Mouse (Mus musculus) MEL (cell line): Measurements from ENCODE around the gene Cdk4. TPM values are rescaled to one million over a fixed set of nuclear protein-coding genes. Genes with fewer than 3 reads are reported as not detected.

Experiments used
- DNase-seq: peaks from one replicate; pipeline ENCODE4 v3.0.0; 2011; ENCODE audit warnings: low read depth, low spot score
- H3K27ac ChIP-seq: 2 replicates; pipeline ENCODE4 v1.5.1; 2012; ENCODE audit warnings: low read depth, mild to moderate bottlenecking, control low read depth, low read length, moderate library complexity; ENCODE audit not compliant: control insufficient read depth
- H3K27me3 ChIP-seq, 2 experiments: fragments of 150-350 bp in 1 of 2; sonication (generic) in 1 of 2; 2 replicates each; pipeline ENCODE4 v1.6.1; 2012; ENCODE audit warnings: low read length in 2 of 2, mild to moderate bottlenecking in 2 of 2, improper control_type of control experiment in 1 of 2, moderate library complexity in 1 of 2; ENCODE audit not compliant: insufficient read depth in 2 of 2, control insufficient read depth in 1 of 2
- H3K36me3 ChIP-seq, 2 experiments: 2 replicates each; pipeline ENCODE4 v1.6.1; 2012 to 2014; ENCODE audit warnings: low read length in 2 of 2, improper control_type of control experiment in 1 of 2, inconsistent platforms in 1 of 2, mild to moderate bottlenecking in 1 of 2; ENCODE audit not compliant: insufficient read depth in 2 of 2, control insufficient read depth in 1 of 2
- H3K4me1 ChIP-seq, 2 experiments: fragments of 150-350 bp in 1 of 2; sonication (generic) in 1 of 2; 2 replicates each; pipeline ENCODE4 v1.6.1; 2012; ENCODE audit warnings: low read length in 2 of 2, improper control_type of control experiment in 1 of 2, mild to moderate bottlenecking in 1 of 2; ENCODE audit not compliant: insufficient read depth in 2 of 2, control insufficient read depth in 1 of 2
- H3K4me3 ChIP-seq, 2 experiments: fragments of 150-350 bp in 1 of 2; sonication (generic) in 1 of 2; 2 replicates each; pipeline ENCODE4 v1.5.1; 2012; ENCODE audit warnings: low read depth in 2 of 2, low read length in 2 of 2, mild to moderate bottlenecking in 2 of 2, moderate library complexity in 2 of 2, control low read depth in 1 of 2, improper control_type of control experiment in 1 of 2; ENCODE audit not compliant: control insufficient read depth in 1 of 2, insufficient read depth in 1 of 2
- H3K79me2 ChIP-seq: 2 replicates; pipeline ENCODE4 v1.6.1; 2012; ENCODE audit warnings: mild to moderate bottlenecking, low read length, moderate library complexity; ENCODE audit not compliant: control insufficient read depth, poor library complexity, insufficient read depth
- H3K9ac ChIP-seq: 2 replicates; pipeline ENCODE4 v1.6.1; 2012; ENCODE audit warnings: low read depth, mild to moderate bottlenecking, control low read depth, low read length, moderate library complexity; ENCODE audit not compliant: control insufficient read depth, poor library complexity, severe bottlenecking
- H3K9me3 ChIP-seq: fragments of 150-350 bp; sonication (generic); replicated peaks from 2 replicates; pipeline ENCODE4 v1.6.1; 2012; ENCODE audit warnings: mild to moderate bottlenecking, low read length, improper control_type of control experiment, moderate library complexity; ENCODE audit not compliant: insufficient read depth
- BHLHE40 ChIP-seq: IDR thresholded peaks from 2 replicates; pipeline ENCODE4 v1.6.1; 2012; ENCODE audit warnings: low read depth, mild to moderate bottlenecking, inconsistent platforms, low read length, improper control_type of control experiment, borderline replicate concordance
- CHD2 ChIP-seq: IDR thresholded peaks from 2 replicates; pipeline ENCODE4 v1.6.1; 2011; ENCODE audit warnings: low read length, improper control_type of control experiment
- E2F4 ChIP-seq: IDR thresholded peaks from 2 replicates; pipeline ENCODE4 v1.6.1; 2011; ENCODE audit warnings: low read depth, low read length, improper control_type of control experiment, borderline replicate concordance
- ELF1 ChIP-seq: IDR thresholded peaks from 2 replicates; pipeline ENCODE4 v1.6.1; 2014; ENCODE audit warnings: low read depth, mild to moderate bottlenecking, inconsistent platforms, low read length, improper control_type of control experiment, moderate library complexity
- EP300 ChIP-seq, 2 experiments: IDR thresholded peaks; 2 replicates each; pipeline ENCODE4 v1.6.1; 2011; ENCODE audit warnings: improper control_type of control experiment in 2 of 2, low read length in 2 of 2, low read depth in 1 of 2, mild to moderate bottlenecking in 1 of 2
- ETS1 ChIP-seq: IDR thresholded peaks from 2 replicates; pipeline ENCODE4 v1.6.1; 2012; ENCODE audit warnings: low read depth, mild to moderate bottlenecking, inconsistent platforms, low read length, improper control_type of control experiment, moderate library complexity
- JUND ChIP-seq: IDR thresholded peaks from 2 replicates; pipeline ENCODE4 v1.6.1; 2011; ENCODE audit warnings: low read depth, mild to moderate bottlenecking, improper control_type of control experiment, low read length
- KAT2A ChIP-seq: conservative IDR thresholded peaks from 2 replicates; pipeline ENCODE4 v1.6.1; 2012; ENCODE audit warnings: low read depth, low read length, improper control_type of control experiment, inconsistent platforms
- MAFK ChIP-seq: IDR thresholded peaks from 2 replicates; pipeline ENCODE4 v1.6.1; 2011; ENCODE audit warnings: low read depth, mild to moderate bottlenecking, low read length, improper control_type of control experiment, borderline replicate concordance
- MAX ChIP-seq: IDR thresholded peaks from 2 replicates; pipeline ENCODE4 v1.6.1; 2011; ENCODE audit warnings: low read length, improper control_type of control experiment
- MAZ ChIP-seq: IDR thresholded peaks from 2 replicates; pipeline ENCODE4 v1.6.1; 2012; ENCODE audit warnings: low read depth, mild to moderate bottlenecking, inconsistent platforms, low read length, improper control_type of control experiment
- MYB ChIP-seq: IDR thresholded peaks from 2 replicates; pipeline ENCODE4 v1.6.1; 2011; ENCODE audit warnings: mild to moderate bottlenecking, low read depth, low read length, improper control_type of control experiment
- MYC ChIP-seq: IDR thresholded peaks from 2 replicates; pipeline ENCODE4 v1.6.1; 2011; ENCODE audit warnings: low read depth, mild to moderate bottlenecking, low read length, improper control_type of control experiment, moderate library complexity
- NELFE ChIP-seq: IDR thresholded peaks from 2 replicates; pipeline ENCODE4 v1.6.1; 2011; ENCODE audit warnings: low read depth, low read length, improper control_type of control experiment
- POLR2A ChIP-seq, 2 experiments: IDR thresholded peaks; 2 replicates each; pipeline ENCODE4 v1.6.1; 2011 to 2012; ENCODE audit warnings: low read length in 2 of 2, mild to moderate bottlenecking in 2 of 2, control low read depth in 1 of 2, improper control_type of control experiment in 1 of 2, low read depth in 1 of 2, moderate library complexity in 1 of 2; ENCODE audit not compliant: control insufficient read depth in 1 of 2, insufficient read depth in 1 of 2, poor library complexity in 1 of 2
- POLR2AphosphoS5 ChIP-seq: IDR thresholded peaks from 2 replicates; pipeline ENCODE4 v1.6.1; 2012; ENCODE audit warnings: low read depth, borderline replicate concordance, mild to moderate bottlenecking, inconsistent platforms, low read length, moderate library complexity, mixed read lengths
- RAD21 ChIP-seq: IDR thresholded peaks from 2 replicates; pipeline ENCODE4 v1.6.1; 2011; ENCODE audit warnings: mild to moderate bottlenecking, low read depth, low read length, improper control_type of control experiment
- SMC3 ChIP-seq: IDR thresholded peaks from 2 replicates; pipeline ENCODE4 v1.6.1; 2011; ENCODE audit warnings: low read depth, low read length, improper control_type of control experiment
- TAL1 ChIP-seq: IDR thresholded peaks from 2 replicates; pipeline ENCODE4 v1.6.1; 2012; ENCODE audit warnings: mild to moderate bottlenecking, inconsistent platforms, low read length, moderate library complexity, mixed read lengths
- TBP ChIP-seq: IDR thresholded peaks from 2 replicates; pipeline ENCODE4 v1.8.0; 2011; ENCODE audit warnings: low read depth, low read length, improper control_type of control experiment
- UBTF ChIP-seq: IDR thresholded peaks from 2 replicates; pipeline ENCODE4 v1.6.1; 2012; ENCODE audit warnings: low read depth, mild to moderate bottlenecking, inconsistent platforms, low read length, improper control_type of control experiment, moderate library complexity, borderline replicate concordance; ENCODE audit not compliant: insufficient read depth
- USF1 ChIP-seq: IDR thresholded peaks from 2 replicates; pipeline ENCODE4 v1.6.1; 2014; ENCODE audit warnings: low read depth, mild to moderate bottlenecking, inconsistent platforms, low read length, improper control_type of control experiment, moderate library complexity
- ZKSCAN1 ChIP-seq: IDR thresholded peaks from 2 replicates; pipeline ENCODE4 v1.6.1; 2012; ENCODE audit warnings: low read depth, mild to moderate bottlenecking, inconsistent platforms, low read length, improper control_type of control experiment, moderate library complexity
- ZMIZ1 ChIP-seq: IDR thresholded peaks from 2 replicates; pipeline ENCODE4 v1.6.1; 2012; ENCODE audit warnings: low read depth, mild to moderate bottlenecking, inconsistent platforms, low read length, improper control_type of control experiment, moderate library complexity
- ZNF384 ChIP-seq: IDR thresholded peaks from 2 replicates; pipeline ENCODE4 v1.6.1; 2012; ENCODE audit warnings: low read depth, mild to moderate bottlenecking, inconsistent platforms, low read length, improper control_type of control experiment
- polyA plus RNA-seq, 2 experiments: library from polyadenylated mRNA; stranded (reverse) in 1 of 2; unstranded in 1 of 2; fragments of >175 nt in 1 of 2; fragments of >200 nt in 1 of 2; gene quantifications; 2 replicates each; pipeline versions ENCODE4 v1.2.1 to v1.2.4; 2012; ENCODE audit warnings: low replicate concordance in 2 of 2, low read depth in 1 of 2; ENCODE audit not compliant: insufficient read length in 2 of 2, insufficient read depth in 1 of 2, missing spikeins in 1 of 2
- total RNA-seq: library from RNA; depleted of rRNA; stranded (reverse); fragments of 300-350 nt; gene quantifications from 2 replicates; pipeline ENCODE4 v1.2.3, GENCODE M21; 2012

Gene Cdk4
- total and polyA plus RNA-seq, 3 experiments: 443 to 1,325 (median 843) TPM

DNA sequence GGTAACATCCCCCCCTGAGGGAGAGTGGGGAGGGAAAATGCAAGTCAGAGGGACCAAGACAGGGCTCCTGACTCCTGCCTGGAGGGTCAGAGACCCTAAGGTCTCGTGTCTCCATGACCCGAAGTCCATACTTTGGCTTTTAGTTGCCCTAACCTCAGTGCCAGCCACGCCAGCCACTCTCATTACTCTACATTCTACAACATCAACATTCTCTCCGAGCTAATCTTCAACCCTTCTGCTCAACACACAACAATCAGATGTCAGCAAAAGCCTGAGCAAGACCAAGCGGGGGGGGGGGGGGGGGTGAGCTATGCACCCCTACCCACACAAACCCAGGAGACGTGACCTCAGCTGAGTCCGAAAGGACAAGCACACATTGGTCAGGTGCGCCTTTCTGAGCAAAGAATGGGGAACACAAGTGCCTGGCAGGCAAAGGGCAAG, 30.0 kb upstream of the Cdk4 start:
- peaks cover 12% of the 10 kb centered on the region for H3K79me2 ChIP-seq
- no peak overlapping the region for H3K27ac ChIP-seq
- H3K27me3 ChIP-seq: no peaks in the 10 kb centered on the region
- no peak overlapping the region for H3K4me3 ChIP-seq
- no peak for DNase-seq
- no peak for TF ChIP-seq CHD2
- TF ChIP-seq USF1: no peak
- TF ChIP-seq EP300 (IDR thresholded peaks at IDR 0.05; ENCODE audit: low read depth in 1 of 2, low read length in 2 of 2): no peak
- no peak for TF ChIP-seq TBP
- TF ChIP-seq TAL1: no peak
- TF ChIP-seq E2F4: no peak
- TF ChIP-seq MAFK: no peak
- no peak for TF ChIP-seq JUND
- TF ChIP-seq NELFE: no peak
- no peak for TF ChIP-seq MYB
- peaks cover under 1 to 10% of the 10 kb centered on the region in 2 experiments; a peak in 3 of 4 replicates for H3K36me3 ChIP-seq
- no peaks in the 10 kb centered on the region for H3K9me3 ChIP-seq
- H3K9ac ChIP-seq: no peak overlapping the region
- H3K4me1 ChIP-seq: peaks cover 0 to 9% of the 10 kb centered on the region in 2 experiments; a peak in 2 of 4 replicates

DNA sequence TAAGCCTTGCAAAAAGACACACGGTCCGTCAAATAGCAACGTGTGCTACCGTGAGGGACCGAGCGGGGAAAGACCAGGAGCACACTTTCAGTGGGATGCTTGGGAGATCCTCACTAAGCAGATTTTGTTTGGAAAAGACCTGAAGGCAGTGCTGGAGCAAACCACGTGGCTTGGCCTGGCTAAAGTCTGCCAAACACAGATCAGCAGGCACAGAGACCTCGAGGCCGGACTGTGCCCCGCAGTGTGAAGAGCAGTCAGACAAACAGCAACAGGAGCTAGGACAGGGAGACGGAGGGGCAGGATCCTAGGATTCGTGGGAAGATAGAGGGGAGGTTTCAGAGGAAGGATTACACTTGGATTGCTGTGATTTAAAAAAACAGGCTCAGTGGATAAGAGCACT, 27.1 kb upstream of the Cdk4 start:
- H3K4me3 ChIP-seq: no peak overlapping the region
- no peak for TF ChIP-seq SMC3
- no peak for TF ChIP-seq POLR2A (IDR thresholded peaks at IDR 0.05; ENCODE audit: control insufficient read depth in 1 of 2, insufficient read depth in 1 of 2, low read depth in 1 of 2, low read length in 2 of 2, poor library complexity in 1 of 2)
- no peak for TF ChIP-seq MYC
- TF ChIP-seq BHLHE40: no peak
- no peak for TF ChIP-seq JUND
- TF ChIP-seq KAT2A: no peak
- no peak for TF ChIP-seq EP300 (IDR thresholded peaks at IDR 0.05; ENCODE audit: low read depth in 1 of 2, low read length in 2 of 2)
- TF ChIP-seq ZNF384: no peak
- no peak for TF ChIP-seq ETS1
- TF ChIP-seq NELFE: no peak
- no peak for TF ChIP-seq ELF1
- no peak for TF ChIP-seq UBTF
- no peak for TF ChIP-seq TBP
- no peak for TF ChIP-seq POLR2AphosphoS5
- TF ChIP-seq MAZ: no peak
- no peak for TF ChIP-seq ZMIZ1
- no peak for TF ChIP-seq RAD21
- no peak for TF ChIP-seq MAX
- no peak for TF ChIP-seq ZKSCAN1
- TF ChIP-seq, all 39 proteins: peak for 0
- no peaks in the 10 kb centered on the region; the same call in 1 of the 2 replicates for H3K79me2 ChIP-seq
- 0 out of 4 replicates have a peak, but pooled peaks cover 0 to under 1% of the 10 kb centered on the region in 2 experiments for H3K4me1 ChIP-seq
- no peaks in the 10 kb centered on the region for H3K9me3 ChIP-seq
- H3K27me3 ChIP-seq: no peaks in the 10 kb centered on the region
- H3K27ac ChIP-seq: no peak overlapping the region
- no peak for DNase-seq
- no peaks in the 10 kb centered on the region for H3K36me3 ChIP-seq
- no peak overlapping the region for H3K9ac ChIP-seq
